Mouse (Mus musculus) regulatory T cell (primary cell): ENCODE measurements around the gene Gm10160.
"Not testable (repeated sequence)": the region's sequence is repeated elsewhere in the genome, so short reads cannot be mapped to it uniquely, and the experiment has no call there.

Source experiments
- in situ Hi-C: fragments of 300-600 bp; cut with MboI, MseI; formaldehyde crosslinking; loops from one replicate; pipeline ENCODE4 v1.15.1; 2025; ENCODE audit warnings: high pct_unique_total_duplicates

Gene Gm10160

GRCm38 (mm10) chr7:81858968-81859721 lies 3.6 kb upstream of the Gm10160 start, which contains the start of gene Tm6sf1:
Tm6sf1 (plus strand) TSS chr7:81859001.
- in situ Hi-C loops, result no loop called here

GRCm38 (mm10) chr7:81858236-81858635 lies 2.6 kb upstream of the Gm10160 start:
- in situ Hi-C loops, result no loop called here

GRCm38 (mm10) chr7:81856221-81856620 lies 627 bp upstream of the Gm10160 start:
- in situ Hi-C loops, result no loop called here

- in situ Hi-C loops, result no loop called here
Measured at GRCm38 (mm10) chr7:81854568-81855307, 856 bp downstream of the Gm10160 start.

- in situ Hi-C loops, result no loop called here
Measured at GRCm38 (mm10) chr7:81851706-81852105, 3.9 kb downstream of the Gm10160 start.

- in situ Hi-C loops, result no loop called here
Measured at GRCm38 (mm10) chr7:81850171-81850570, 5.4 kb downstream of the Gm10160 start.

GRCm38 (mm10) chr7:81849633-81850032 lies 6.0 kb downstream of the Gm10160 start:
- in situ Hi-C loops, result no loop called here

GRCm38 (mm10) chr7:81849214-81849613 lies 6.4 kb downstream of the Gm10160 start:
- in situ Hi-C loops, result no loop called here

- in situ Hi-C loops, result no loop called here
Measured at GRCm38 (mm10) chr7:81847777-81848176, 7.8 kb downstream of the Gm10160 start.

- in situ Hi-C loops, result no loop called here
Measured at GRCm38 (mm10) chr7:81847010-81847409, 8.6 kb downstream of the Gm10160 start.

GRCm38 (mm10) chr7:81846008-81846407 lies 9.6 kb downstream of the Gm10160 start:
- in situ Hi-C loops, result no loop called here

GRCm38 (mm10) chr7:81845313-81845712 lies 10.3 kb downstream of the Gm10160 start:
- in situ Hi-C loops, result no loop called here

- in situ Hi-C loops, result no loop called here
Measured at GRCm38 (mm10) chr7:81844801-81845200, 10.8 kb downstream of the Gm10160 start.

GRCm38 (mm10) chr7:81843903-81844302 lies 11.7 kb downstream of the Gm10160 start:
- in situ Hi-C loops, result no loop called here

- in situ Hi-C loops, result no loop called here
Measured at GRCm38 (mm10) chr7:81842998-81843397, 12.6 kb downstream of the Gm10160 start.

- in situ Hi-C loops, result no loop called here
Measured at GRCm38 (mm10) chr7:81842141-81842540, 13.5 kb downstream of the Gm10160 start.

GRCm38 (mm10) chr7:81841439-81841838 lies 14.2 kb downstream of the Gm10160 start:
- in situ Hi-C loops, result no loop called here

GRCm38 (mm10) chr7:81840661-81841181 lies 14.9 kb downstream of the Gm10160 start:
- in situ Hi-C loops, result no loop called here

GRCm38 (mm10) chr7:81839746-81840145 lies 15.8 kb downstream of the Gm10160 start:
- in situ Hi-C loops, result no loop called here

- in situ Hi-C loops, result not testable (repeated sequence)
Measured at GRCm38 (mm10) chr7:81837771-81838170, 17.8 kb downstream of the Gm10160 start.

- in situ Hi-C loops, result no loop called here
Measured at GRCm38 (mm10) chr7:81835430-81835829, 20.2 kb downstream of the Gm10160 start.

GRCm38 (mm10) chr7:81834847-81835246 lies 20.7 kb downstream of the Gm10160 start:
- in situ Hi-C loops, result no loop called here
